Mouse (Mus musculus): ENCODE measurements around the gene Patl1. TPM values are rescaled to one million over a fixed set of nuclear protein-coding genes. Genes with fewer than 3 reads are reported as not detected.
"Not testable (repeated sequence)": the region's sequence is repeated elsewhere in the genome, so short reads cannot be mapped to it uniquely, and the experiment has no call there.

Patl1 gene
- total RNA-seq, 2 experiments from 2014 or later = 19.7 to 20.4 TPM

GRCm38 (mm10) chr19:11928025-11928748, 16.0 kb downstream of the Patl1 start:
- Histone ChIP-seq H3K27ac (no peak overlapping the region), H3K4me3 (no peak overlapping the region)
- no peak for TF ChIP-seq CTCF (IDR thresholded peaks at IDR 0.05)
- intact Hi-C loops (cut with DNase I) = loop anchor here (2.0 kb wide), 1 partner anchor 17 kb away; no protein-coding TSS in a partner anchor
- DNase-seq (ENCODE audit: extremely low spot score in 1 of 2, low spot score in 2 of 2) = no peak

DNA sequence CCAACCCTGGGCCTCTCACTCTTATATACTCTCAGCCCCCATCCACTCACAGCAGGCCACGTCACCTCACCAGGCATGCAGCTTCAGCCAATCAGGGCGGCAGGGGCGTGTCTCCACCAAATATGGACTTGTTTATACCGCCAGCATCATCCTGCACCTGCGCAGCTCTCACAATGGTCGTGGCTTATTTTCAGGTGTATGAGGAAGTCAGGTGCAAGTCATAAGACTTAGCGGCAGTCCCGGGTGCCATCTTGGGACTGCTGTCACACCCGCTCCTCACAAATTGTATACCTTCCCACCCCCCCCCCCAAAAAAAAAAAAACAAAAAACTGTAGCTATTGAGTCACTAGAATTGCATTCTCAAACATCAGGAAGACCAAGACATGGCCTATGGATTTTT, 34.3 kb downstream of the Patl1 start:
- intact Hi-C loops (cut with DNase I); DNase-seq (ENCODE audit: extremely low spot score in 1 of 2, low spot score in 2 of 2): not testable (repeated sequence)

GRCm38 (mm10) chr19:11949878-11950277, 37.7 kb downstream of the Patl1 start:
- Histone ChIP-seq H3K27ac (no peak overlapping the region), H3K4me3 (no peak overlapping the region)
- DNase-seq (ENCODE audit: extremely low spot score in 1 of 2, low spot score in 2 of 2) = no peak
- TF ChIP-seq CTCF (IDR thresholded peaks at IDR 0.05) = no peak
- intact Hi-C loops (cut with DNase I) = no loop called here

More for the DNA sequence above, 34.3 kb downstream of the Patl1 start:
- H3K4me3 ChIP-seq, H3K27ac ChIP-seq: not testable (repeated sequence)

- intact Hi-C loops (cut with DNase I) = no loop called here
- no peak overlapping the region for H3K4me3 ChIP-seq
- no peak for DNase-seq (ENCODE audit: extremely low spot score in 1 of 2, low spot score in 2 of 2)
- no peak for TF ChIP-seq CTCF (IDR thresholded peaks at IDR 0.05)
- no peak overlapping the region for H3K27ac ChIP-seq
These were observed 38.5 kb downstream of the Patl1 start for GRCm38 (mm10) chr19:11950747-11951146.

DNA sequence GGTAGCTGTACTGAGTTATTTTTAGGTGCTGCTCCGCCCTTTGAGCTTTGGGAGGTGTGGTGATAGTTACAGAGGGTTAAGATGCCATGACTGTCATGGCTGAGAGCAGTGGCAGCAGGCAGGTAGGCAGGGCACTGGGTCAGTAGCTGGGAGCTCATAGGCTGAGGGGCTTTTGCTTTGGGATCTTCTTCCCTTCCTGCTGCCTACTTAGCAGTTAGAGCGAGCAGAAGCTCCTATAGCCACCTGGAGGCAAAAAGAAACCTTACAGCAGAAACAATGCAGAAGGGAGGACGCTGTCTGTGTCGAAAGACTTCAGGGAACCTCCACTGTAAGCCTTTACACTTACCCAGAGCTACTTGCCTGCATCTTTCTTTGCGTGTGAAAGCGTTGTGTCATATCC, 42.0 kb downstream of the Patl1 start:
- intact Hi-C loops (cut with DNase I) = no loop called here
- Histone ChIP-seq H3K4me3 (no peak overlapping the region), H3K27ac (no peak overlapping the region)
- DNase-seq (ENCODE audit: extremely low spot score in 1 of 2, low spot score in 2 of 2) = no peak
- no peak; the same call in 1 of the 2 replicates for TF ChIP-seq CTCF (IDR thresholded peaks at IDR 0.05)

DNA sequence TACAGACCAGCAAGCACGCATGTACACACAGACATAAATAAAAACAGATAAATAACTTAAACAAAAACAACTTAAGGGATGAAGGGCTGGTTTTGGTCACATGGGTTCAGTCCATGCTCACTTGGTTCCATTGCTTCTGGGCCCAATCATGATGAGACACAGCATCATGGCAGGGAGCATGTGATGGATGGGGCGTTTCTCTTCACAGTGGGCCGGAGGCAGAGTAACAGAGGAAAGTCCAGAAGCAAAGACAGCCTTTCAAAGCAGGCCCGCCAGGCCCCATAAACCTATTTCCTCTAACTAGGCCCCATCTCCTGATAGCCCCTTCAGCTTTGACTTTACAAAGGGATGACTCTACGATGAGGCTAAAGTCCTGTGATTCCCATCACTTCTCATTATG, 44.4 kb downstream of the Patl1 start:
- TF ChIP-seq CTCF (IDR thresholded peaks at IDR 0.05) = no peak
- H3K27ac ChIP-seq = no peak overlapping the region
- DNase-seq (ENCODE audit: extremely low spot score in 1 of 2, low spot score in 2 of 2) = no peak
- H3K4me3 ChIP-seq = no peak overlapping the region
- intact Hi-C loops (cut with DNase I) = no loop called here

GRCm38 (mm10) chr19:11957396-11957795, 45.2 kb downstream of the Patl1 start:
- intact Hi-C loops (cut with DNase I) = no loop called here
- Histone ChIP-seq H3K27ac (no peak overlapping the region), H3K4me3 (no peak overlapping the region)
- DNase-seq (ENCODE audit: extremely low spot score in 1 of 2, low spot score in 2 of 2) = no peak
- TF ChIP-seq CTCF (IDR thresholded peaks at IDR 0.05) = no peak

DNA sequence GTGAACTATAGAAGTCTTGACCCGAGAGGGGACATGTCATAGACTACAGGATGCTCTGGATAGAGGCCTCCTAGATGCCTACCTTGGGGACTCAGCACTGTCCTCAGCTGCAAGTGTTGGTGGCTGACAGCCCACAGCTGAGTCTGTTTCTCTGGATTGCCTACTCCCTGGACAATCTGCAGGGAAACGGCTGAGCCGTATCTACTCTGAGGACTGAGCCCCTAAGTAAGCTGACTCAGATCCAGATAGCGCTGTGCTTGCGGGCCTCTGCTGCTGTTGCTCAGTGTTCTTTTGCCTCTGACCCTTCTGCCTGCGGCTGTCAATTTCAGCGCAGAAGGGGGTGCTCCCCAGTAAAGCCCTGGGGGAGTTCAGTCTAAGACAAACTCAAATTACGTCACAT, 45.6 kb downstream of the Patl1 start:
- DNase-seq (ENCODE audit: extremely low spot score in 1 of 2, low spot score in 2 of 2) = no peak
- H3K27ac ChIP-seq = no peak overlapping the region
- no peak for TF ChIP-seq CTCF (IDR thresholded peaks at IDR 0.05)
- no peak overlapping the region for H3K4me3 ChIP-seq
- intact Hi-C loops (cut with DNase I) = no loop called here

GRCm38 (mm10) chr19:11964266-11964665, 52.1 kb downstream of the Patl1 start:
- TF ChIP-seq CTCF (IDR thresholded peaks at IDR 0.05) = peak; percentile 14
- intact Hi-C loops (cut with DNase I) = loop anchor here (2.0 to 10.0 kb wide), 2 partner anchors 51 to 189 kb away; partner anchors contain the start of genes Mrpl16 and Patl1
- Histone ChIP-seq H3K27ac (peak overlapping the region; percentile 90), H3K4me3 (no peak overlapping the region; the same call in 1 of the 2 replicates)
- DNase-seq (ENCODE audit: extremely low spot score in 1 of 2, low spot score in 2 of 2) = no peak

DNA sequence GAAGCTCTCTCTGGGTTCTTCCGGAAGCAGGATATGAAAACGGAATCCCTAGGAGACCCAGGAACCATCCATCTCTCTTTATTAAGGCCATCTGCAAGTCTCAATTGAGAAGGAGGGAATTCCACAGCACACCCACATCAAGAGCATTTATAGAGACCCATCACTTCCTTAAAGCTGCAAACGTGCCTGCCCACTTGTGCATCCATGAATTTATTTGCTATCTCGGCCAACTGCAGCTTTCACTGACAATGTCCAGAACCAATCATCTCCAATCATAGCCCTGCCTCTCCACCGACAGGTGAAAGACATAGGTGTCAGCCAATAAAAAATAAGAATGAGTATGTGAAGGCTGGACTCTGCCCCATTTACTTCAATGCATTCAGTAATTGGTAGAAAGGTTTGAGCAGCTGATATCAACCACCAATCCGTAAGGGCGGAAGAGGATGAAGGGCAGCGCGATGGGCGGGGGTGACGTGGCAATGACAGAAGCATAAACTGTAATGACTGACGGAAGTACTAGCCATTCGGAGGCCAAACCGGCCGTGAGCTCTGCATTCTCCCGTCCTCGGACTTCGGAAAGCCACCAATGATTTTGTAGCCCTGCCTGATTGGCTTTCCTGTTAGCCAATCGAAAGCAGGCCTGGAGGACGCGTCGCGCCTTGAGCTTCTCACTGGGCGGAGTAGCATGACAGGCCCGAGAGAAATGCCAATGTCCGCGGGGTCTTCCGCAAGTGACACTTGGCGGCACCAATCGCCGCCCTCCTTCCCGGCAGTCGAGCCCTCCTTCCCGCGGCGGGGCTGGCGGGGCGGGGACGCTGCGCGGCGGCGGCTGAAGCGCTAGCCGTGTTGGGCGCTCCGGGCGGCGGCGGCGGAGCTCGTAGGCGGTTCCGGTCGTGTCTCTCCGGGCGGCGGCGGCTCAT, 53.1 kb downstream of the Patl1 start, which contains the start of gene Osbp:
Osbp (plus strand) TSS at position 919 of the 920 bp plus-strand sequence.
- intact Hi-C loops (cut with DNase I) = loop anchor here (2.0 to 10.0 kb wide), 3 partner anchors 42 to 190 kb away; partner anchors contain the start of genes Mrpl16 and Patl1
- peak; percentile 99 to 100 for DNase-seq (ENCODE audit: extremely low spot score in 1 of 2, low spot score in 2 of 2)

GRCm38 (mm10) chr19:11966201-11966636, 54.0 kb downstream of the Patl1 start:
- H3K27ac ChIP-seq = peak overlapping the region; percentile 78
- DNase-seq (ENCODE audit: extremely low spot score in 1 of 2, low spot score in 2 of 2) = peak; percentile 46 to 58
- intact Hi-C loops (cut with DNase I) = loop anchor here (5.0 to 10.0 kb wide), 2 partner anchors 41 to 191 kb away; partner anchors contain the start of gene Mrpl16
- peak overlapping the region; percentile 83 for H3K4me3 ChIP-seq
- no peak for TF ChIP-seq CTCF (IDR thresholded peaks at IDR 0.05)

More for the DNA sequence above, 53.1 kb downstream of the Patl1 start, which contains the start of gene Osbp:
- TF ChIP-seq CTCF (IDR thresholded peaks at IDR 0.05) = no peak; the same call in 1 of the 2 replicates
- H3K4me3 ChIP-seq = peak within 1 kb of the TSS; percentile 83
- H3K27ac ChIP-seq = peak within 1 kb of the TSS; percentile 90

All from left cerebral cortex, adult 2 months (tissue).